Mouse (Mus musculus) left cerebral cortex, postnatal 14 days (tissue): ENCODE measurements at regions not wholly inside any gene's neighbourhood (a gene's known extent, or its start where the extent isn't known, plus 50 kb on each side); places are given as distances from the start of the nearest gene placed in this dataset.

Source experiments
- DNase-seq, 2 experiments: peaks; one replicate each; pipeline ENCODE4 v3.0.0; 2021 to 2022; ENCODE audit warnings: low spot score in 2 of 2, mixed read lengths in 1 of 2
- intact Hi-C: fragments of 180-260 bp; cut with DNase I; formaldehyde crosslinking; loops from one replicate; pipeline ENCODE4 v1.15.1; 2025

DNA sequence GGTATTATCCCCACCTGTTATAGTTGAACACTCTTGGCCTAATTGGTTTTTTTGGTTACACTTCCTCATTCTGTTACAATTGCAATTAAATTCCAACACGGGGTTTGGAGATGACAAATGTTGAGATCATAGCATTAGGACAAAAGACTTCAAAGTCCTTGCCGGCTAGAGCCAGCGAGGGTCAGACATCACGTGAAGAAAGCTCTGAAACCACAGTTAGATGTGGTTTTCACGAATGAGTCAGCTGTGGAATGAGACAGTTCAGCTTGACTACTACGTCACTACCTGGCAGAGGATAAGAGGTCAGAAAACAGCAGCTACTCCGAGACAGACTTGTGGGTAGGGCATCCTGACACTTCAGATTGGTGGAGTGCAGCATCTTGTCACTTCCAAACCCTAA, 55.5 kb upstream of the Trio start:
- DNase-seq, result no peak
- intact Hi-C loops, result no loop called here

GRCm38 (mm10) chr15:28082411-28082810, 56.8 kb upstream of the Trio start:
- no peak for DNase-seq
- intact Hi-C loops, result no loop called here

GRCm38 (mm10) chr15:28105956-28106355, 80.3 kb upstream of the Trio start:
- DNase-seq, result no peak
- intact Hi-C loops, result no loop called here

- peak; percentile 68 to 84 for DNase-seq
- intact Hi-C loops, result no loop called here
These were observed 84.3 kb upstream of the Trio start for GRCm38 (mm10) chr15:28109916-28110315.

DNA sequence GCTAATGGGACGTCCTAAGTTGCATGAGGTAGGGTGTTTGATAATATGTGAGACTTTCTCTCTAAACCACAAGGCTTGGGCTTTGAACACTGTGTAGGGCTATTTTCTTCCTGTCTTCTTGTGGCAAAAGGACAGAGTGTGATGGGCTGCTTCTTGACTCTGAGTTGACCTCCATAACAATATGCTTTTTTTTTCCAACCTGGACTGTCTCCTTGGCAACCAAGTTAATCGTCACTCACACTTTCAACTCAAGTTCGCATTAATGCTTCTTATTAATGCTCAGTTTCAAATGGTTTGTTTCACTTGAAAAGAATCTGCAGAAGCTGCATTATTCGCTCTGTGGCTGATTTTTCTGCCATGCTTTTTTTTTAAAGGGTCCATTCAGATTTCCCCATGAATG, 87.8 kb upstream of the Trio start:
- intact Hi-C loops, result no loop called here
- no peak for DNase-seq

DNA sequence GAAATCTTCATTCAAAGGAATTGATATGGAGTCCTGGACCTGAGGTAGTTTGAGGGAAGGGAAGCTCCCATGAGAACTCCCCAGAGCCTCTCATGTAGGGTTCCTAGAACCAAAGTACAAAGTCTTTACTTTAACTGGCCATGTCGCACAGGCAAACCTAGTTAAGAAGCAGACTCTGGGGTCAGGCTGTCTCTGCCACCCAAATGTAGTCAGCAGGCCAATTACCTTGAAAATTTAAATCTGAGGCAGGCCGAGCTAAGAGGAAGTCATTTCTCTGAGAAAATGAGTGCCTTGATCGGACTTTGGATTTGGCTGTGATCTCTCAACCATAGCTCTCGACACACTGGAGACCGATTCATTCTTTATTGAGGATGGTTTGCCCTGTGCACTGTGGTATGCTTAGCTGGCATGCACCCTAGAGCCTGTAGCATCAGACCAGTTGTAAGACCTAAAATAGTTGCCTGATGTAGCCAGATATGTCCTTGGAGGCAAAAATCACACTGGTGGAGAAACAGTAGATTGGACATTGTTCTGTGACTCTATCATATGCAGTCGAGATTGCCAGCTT, 88.6 kb upstream of the Trio start:
- DNase-seq, result no peak
- intact Hi-C loops, result no loop called here

DNA sequence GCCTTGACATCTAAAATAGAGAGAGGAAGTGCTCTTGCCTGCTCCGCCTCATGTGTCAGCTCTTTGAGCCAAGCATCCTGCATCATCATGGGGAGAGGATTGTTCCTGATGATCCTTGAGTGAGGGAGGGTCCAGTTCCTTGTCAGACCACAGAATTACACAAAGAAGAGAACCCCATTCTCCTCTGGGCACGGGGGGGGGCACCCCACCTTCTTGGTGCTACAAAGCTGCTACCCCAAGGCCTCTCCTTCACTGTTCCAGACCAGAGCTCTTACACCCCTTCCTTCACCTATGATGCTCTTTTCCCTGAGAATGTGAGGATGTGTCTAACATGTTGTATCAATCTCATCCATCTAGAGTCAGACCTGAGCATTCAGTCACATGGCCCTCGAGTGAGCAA, 76.7 kb upstream of the Dnah5 start:
- no peak for DNase-seq
- intact Hi-C loops, result no loop called here

DNA sequence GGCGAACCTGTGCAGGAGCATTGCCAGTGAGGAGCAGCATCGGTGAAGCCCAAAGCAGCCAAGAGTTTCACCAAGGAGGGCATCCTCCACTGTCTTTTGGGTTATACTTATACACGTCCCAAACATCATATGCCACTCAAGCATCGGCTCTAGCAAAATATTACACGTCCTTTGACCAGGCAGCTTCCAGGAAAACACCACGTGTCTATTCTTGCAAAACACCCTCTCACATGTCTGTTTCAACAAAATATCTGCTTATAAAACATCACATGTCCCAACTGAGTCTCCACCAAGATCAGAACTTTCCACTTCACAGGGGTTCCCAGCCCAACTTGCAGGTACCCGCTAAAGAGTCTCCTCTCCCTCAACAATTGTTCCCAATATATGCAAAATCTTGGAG, 74.0 kb upstream of the Dnah5 start:
- no peak for DNase-seq
- intact Hi-C loops, result no loop called here

GRCm38 (mm10) chr15:28131546-28131945, 72.0 kb upstream of the Dnah5 start:
- intact Hi-C loops, result no loop called here
- DNase-seq, result no peak

- no peak for DNase-seq
- intact Hi-C loops, result no loop called here
These were observed 70.3 kb upstream of the Dnah5 start for GRCm38 (mm10) chr15:28133171-28133810.

GRCm38 (mm10) chr15:28134206-28134605, 69.3 kb upstream of the Dnah5 start:
- intact Hi-C loops, result no loop called here
- DNase-seq, result no peak

DNA sequence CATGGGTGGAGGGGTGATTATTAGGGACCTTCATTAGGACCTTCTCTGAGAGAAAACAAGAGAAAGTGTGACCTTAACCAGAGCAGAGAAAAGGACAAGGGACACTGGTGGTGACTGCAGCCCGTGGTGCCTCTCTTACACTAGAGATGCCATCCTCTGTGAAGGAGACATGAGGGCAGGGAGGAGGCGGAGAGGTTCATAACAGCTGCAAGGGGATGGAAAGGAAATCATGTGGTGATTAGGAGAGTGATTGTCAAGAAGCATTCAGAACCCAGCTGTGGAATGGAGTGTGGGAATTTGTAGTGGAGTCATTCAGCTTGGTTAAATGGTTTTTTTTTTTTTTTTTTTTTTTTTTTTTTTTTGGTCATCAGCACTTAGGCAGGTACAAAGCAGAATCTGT, 64.7 kb upstream of the Dnah5 start:
- intact Hi-C loops, result no loop called here
- no peak for DNase-seq

DNA sequence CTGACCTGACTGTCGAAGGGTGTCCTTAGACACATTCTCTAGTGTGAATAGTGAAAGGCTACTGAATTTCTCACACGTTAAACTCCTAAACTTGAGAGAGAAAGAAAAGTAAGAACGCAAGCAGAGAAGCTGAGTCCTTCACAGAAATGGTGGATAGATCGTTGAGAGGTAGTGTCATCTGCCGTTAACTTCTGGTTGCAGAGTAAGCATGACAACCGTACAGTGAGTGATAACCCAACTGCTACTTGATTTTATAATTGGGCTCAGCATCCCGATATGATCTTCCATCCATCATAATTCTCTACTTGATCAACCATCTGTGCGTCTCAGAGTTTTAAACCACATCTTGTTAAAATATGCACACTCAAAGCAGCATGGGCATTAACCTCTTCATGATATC, 63.3 kb upstream of the Dnah5 start:
- intact Hi-C loops, result no loop called here
- DNase-seq, result no peak

GRCm38 (mm10) chr15:28141345-28141744, 62.2 kb upstream of the Dnah5 start:
- no peak for DNase-seq

GRCm38 (mm10) chr15:28144217-28144616, 59.3 kb upstream of the Dnah5 start:
- intact Hi-C loops, result no loop called here
- no peak for DNase-seq

More at GRCm38 (mm10) chr15:28141345-28141744, 62.2 kb upstream of the Dnah5 start:
- intact Hi-C loops, result no loop called here

GRCm38 (mm10) chr15:28144846-28145245, 58.7 kb upstream of the Dnah5 start:
- intact Hi-C loops, result no loop called here
- no peak for DNase-seq

DNA sequence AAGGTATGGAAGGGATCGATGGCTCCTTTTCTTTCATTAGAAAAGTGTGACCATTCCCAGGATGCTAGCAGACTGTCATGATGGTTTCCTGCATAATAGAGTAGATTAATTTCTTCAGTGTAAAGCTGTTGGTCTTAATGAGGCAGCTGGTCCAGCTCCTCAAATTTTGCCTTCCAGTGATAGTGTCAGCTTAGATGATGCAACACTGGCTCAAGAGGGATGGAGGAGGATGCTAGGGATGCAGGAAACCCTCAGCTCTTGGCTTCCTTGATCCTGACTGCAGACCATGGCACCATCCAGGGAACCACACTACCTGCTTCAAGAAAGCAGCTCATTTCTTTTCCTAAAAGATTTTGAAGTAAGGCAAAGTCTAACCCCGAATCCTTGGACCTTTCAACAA, 51.9 kb upstream of the Dnah5 start:
- DNase-seq, result no peak
- intact Hi-C loops, result no loop called here
